Mouse (Mus musculus) adrenal gland, adult (tissue): ENCODE results near the gene Mesp1.
"Not testable (repeated sequence)": the region's sequence is repeated elsewhere in the genome, so short reads cannot be mapped to it uniquely, and the experiment has no call there.

Experiments
- DNase-seq, 2 experiments: peaks; one replicate each; pipeline ENCODE4 v3.0.0; 2022 to 2023; ENCODE audit warnings: low spot score in 1 of 2; ENCODE audit not compliant: inconsistent age in 2 of 2

Gene Mesp1

GRCm38 (mm10) chr7:79792635-79793421, 760 bp downstream of the Mesp1 start:
- DNase-seq, result peak; percentile 44 to 80

GRCm38 (mm10) chr7:79789812-79790211, 3.8 kb downstream of the Mesp1 start:
- DNase-seq, result not testable (repeated sequence)

- DNase-seq, result peak; percentile 71 to 93
Measured at GRCm38 (mm10) chr7:79786295-79786694, 7.3 kb downstream of the Mesp1 start.

- DNase-seq, result no peak
Measured at GRCm38 (mm10) chr7:79782516-79782855, 11.1 kb downstream of the Mesp1 start.

GRCm38 (mm10) chr7:79781826-79782515, 11.6 kb downstream of the Mesp1 start:
- DNase-seq, result peak in 1 of 2 experiments; percentile 67

- DNase-seq, result peak; percentile 83 to 96
Measured at GRCm38 (mm10) chr7:79780647-79781626, 12.7 kb downstream of the Mesp1 start.

GRCm38 (mm10) chr7:79771561-79772512, 21.8 kb downstream of the Mesp1 start:
- peak; percentile 55 to 82 for DNase-seq

GRCm38 (mm10) chr7:79769664-79770063, 23.9 kb downstream of the Mesp1 start:
- DNase-seq, result no peak

GRCm38 (mm10) chr7:79765991-79766390, 27.6 kb downstream of the Mesp1 start:
- no peak for DNase-seq

GRCm38 (mm10) chr7:79762106-79762505, 31.5 kb downstream of the Mesp1 start:
- peak in 1 of 2 experiments; percentile 61 for DNase-seq

- DNase-seq, result peak; percentile 43 to 73
Measured at GRCm38 (mm10) chr7:79761124-79761876, 32.3 kb downstream of the Mesp1 start.

GRCm38 (mm10) chr7:79759766-79760165, 33.8 kb downstream of the Mesp1 start:
- DNase-seq, result no peak

GRCm38 (mm10) chr7:79758176-79758575, 35.4 kb downstream of the Mesp1 start:
- peak in 1 of 2 experiments; percentile 85 for DNase-seq

- DNase-seq, result peak in 1 of 2 experiments; percentile 79
Measured at GRCm38 (mm10) chr7:79756334-79756733, 37.3 kb downstream of the Mesp1 start.

- DNase-seq, result no peak
Measured at GRCm38 (mm10) chr7:79749511-79749910, 44.1 kb downstream of the Mesp1 start.

- no peak for DNase-seq
Measured at GRCm38 (mm10) chr7:79747659-79748058, 45.9 kb downstream of the Mesp1 start.

- no peak for DNase-seq
Measured at GRCm38 (mm10) chr7:79744585-79744984, 49.0 kb downstream of the Mesp1 start.

GRCm38 (mm10) chr7:79744051-79744450, 49.5 kb downstream of the Mesp1 start:
- DNase-seq, result no peak
